Mouse (Mus musculus) embryo, embryonic 10.5 days (tissue): Measurements from ENCODE around the gene Fam131a.
A peak's percentile ranks its signal among the peaks of the same experiment; 100 is the strongest.
"Not testable (repeated sequence)": the region's sequence is repeated elsewhere in the genome, so short reads cannot be mapped to it uniquely, and the experiment has no call there.

Experiments used
- DNase-seq: peaks from one replicate; pipeline ENCODE4 v3.0.0-alpha.2; 2015; ENCODE audit warnings: low spot score

Gene Fam131a

GRCm38 (mm10) chr16:20693111-20693701 lies at the start of gene Fam131a:
TSS of gene Fam131a (plus strand) at chr16:20693241.
- peak; percentile 96 for DNase-seq

- no peak for DNase-seq
Observed at GRCm38 (mm10) chr16:20643911-20644310, 49.1 kb upstream of the Fam131a start.

GRCm38 (mm10) chr16:20651076-20651946 lies 41.7 kb upstream of the Fam131a start, which contains the start of gene Psmd2:
TSS of gene Psmd2 (plus strand) at chr16:20651652.
- DNase-seq, result peak; percentile 97

- DNase-seq, result no peak
Observed at GRCm38 (mm10) chr16:20651947-20652310, 41.1 kb upstream of the Fam131a start.

- no peak for DNase-seq
Observed at GRCm38 (mm10) chr16:20653315-20653714, 39.7 kb upstream of the Fam131a start.

GRCm38 (mm10) chr16:20657661-20658060 lies 35.4 kb upstream of the Fam131a start:
- no peak for DNase-seq

GRCm38 (mm10) chr16:20668013-20668412 lies 25.0 kb upstream of the Fam131a start, which contains the start of gene Eif4g1:
TSS of gene Eif4g1 (plus strand) at chr16:20668313.
- DNase-seq, result not testable (repeated sequence)

- no peak for DNase-seq
Observed at GRCm38 (mm10) chr16:20670291-20670690, 22.8 kb upstream of the Fam131a start.

GRCm38 (mm10) chr16:20671886-20672285 lies 21.2 kb upstream of the Fam131a start:
- DNase-seq, result peak; percentile 30

- peak; percentile 98 for DNase-seq
Observed at GRCm38 (mm10) chr16:20672500-20672902, 20.5 kb upstream of the Fam131a start.

GRCm38 (mm10) chr16:20672965-20673705 lies 19.9 kb upstream of the Fam131a start:
- peak; percentile 41 for DNase-seq

- peak; percentile 12 for DNase-seq
Observed at GRCm38 (mm10) chr16:20673706-20674303, 19.2 kb upstream of the Fam131a start.

- DNase-seq, result no peak
Observed at GRCm38 (mm10) chr16:20675213-20675612, 17.8 kb upstream of the Fam131a start.

- no peak for DNase-seq
Observed at GRCm38 (mm10) chr16:20676702-20677101, 16.3 kb upstream of the Fam131a start.

GRCm38 (mm10) chr16:20677380-20677779 lies 15.7 kb upstream of the Fam131a start:
- no peak for DNase-seq

GRCm38 (mm10) chr16:20677974-20678675 lies 14.9 kb upstream of the Fam131a start:
- no peak for DNase-seq

- peak; percentile 6 for DNase-seq
Observed at GRCm38 (mm10) chr16:20690774-20691173, 2.3 kb upstream of the Fam131a start.

GRCm38 (mm10) chr16:20691617-20692016 lies 1.4 kb upstream of the Fam131a start:
- DNase-seq, result no peak

GRCm38 (mm10) chr16:20692241-20692965 lies 638 bp upstream of the Fam131a start:
- peak; percentile 20 for DNase-seq

GRCm38 (mm10) chr16:20694781-20695180 lies 1.7 kb downstream of the Fam131a start:
- DNase-seq, result no peak
